Mouse (Mus musculus) MEL (cell line): ENCODE results near the gene Krtap5-3. TPM values are rescaled to one million over a fixed set of nuclear protein-coding genes. Genes with fewer than 3 reads are reported as not detected.
A peak's percentile ranks its signal among the peaks of the same experiment; 100 is the strongest.
"Not testable (repeated sequence)": the region's sequence is repeated elsewhere in the genome, so short reads cannot be mapped to it uniquely, and the experiment has no call there.

Experiments used
- DNase-seq: peaks from one replicate; pipeline ENCODE4 v3.0.0; 2011; ENCODE audit warnings: low read depth, low spot score
- H3K27ac ChIP-seq: 2 replicates; pipeline ENCODE4 v1.5.1; 2012; ENCODE audit warnings: low read depth, mild to moderate bottlenecking, control low read depth, low read length, moderate library complexity; ENCODE audit not compliant: control insufficient read depth
- H3K27me3 ChIP-seq, 2 experiments: fragments of 150-350 bp in 1 of 2; sonication (generic) in 1 of 2; 2 replicates each; pipeline ENCODE4 v1.6.1; 2012; ENCODE audit warnings: low read length in 2 of 2, mild to moderate bottlenecking in 2 of 2, improper control_type of control experiment in 1 of 2, moderate library complexity in 1 of 2; ENCODE audit not compliant: insufficient read depth in 2 of 2, control insufficient read depth in 1 of 2
- H3K36me3 ChIP-seq, 2 experiments: 2 replicates each; pipeline ENCODE4 v1.6.1; 2012 to 2014; ENCODE audit warnings: low read length in 2 of 2, improper control_type of control experiment in 1 of 2, inconsistent platforms in 1 of 2, mild to moderate bottlenecking in 1 of 2; ENCODE audit not compliant: insufficient read depth in 2 of 2, control insufficient read depth in 1 of 2
- H3K4me1 ChIP-seq, 2 experiments: fragments of 150-350 bp in 1 of 2; sonication (generic) in 1 of 2; 2 replicates each; pipeline ENCODE4 v1.6.1; 2012; ENCODE audit warnings: low read length in 2 of 2, improper control_type of control experiment in 1 of 2, mild to moderate bottlenecking in 1 of 2; ENCODE audit not compliant: insufficient read depth in 2 of 2, control insufficient read depth in 1 of 2
- H3K4me3 ChIP-seq, 2 experiments: fragments of 150-350 bp in 1 of 2; sonication (generic) in 1 of 2; 2 replicates each; pipeline ENCODE4 v1.5.1; 2012; ENCODE audit warnings: low read depth in 2 of 2, low read length in 2 of 2, mild to moderate bottlenecking in 2 of 2, moderate library complexity in 2 of 2, control low read depth in 1 of 2, improper control_type of control experiment in 1 of 2; ENCODE audit not compliant: control insufficient read depth in 1 of 2, insufficient read depth in 1 of 2
- H3K79me2 ChIP-seq: 2 replicates; pipeline ENCODE4 v1.6.1; 2012; ENCODE audit warnings: mild to moderate bottlenecking, low read length, moderate library complexity; ENCODE audit not compliant: control insufficient read depth, poor library complexity, insufficient read depth
- H3K9ac ChIP-seq: 2 replicates; pipeline ENCODE4 v1.6.1; 2012; ENCODE audit warnings: low read depth, mild to moderate bottlenecking, control low read depth, low read length, moderate library complexity; ENCODE audit not compliant: control insufficient read depth, poor library complexity, severe bottlenecking
- H3K9me3 ChIP-seq: fragments of 150-350 bp; sonication (generic); replicated peaks from 2 replicates; pipeline ENCODE4 v1.6.1; 2012; ENCODE audit warnings: mild to moderate bottlenecking, low read length, improper control_type of control experiment, moderate library complexity; ENCODE audit not compliant: insufficient read depth
- CHD1 ChIP-seq: IDR thresholded peaks from 2 replicates; pipeline ENCODE4 v1.6.1; 2012; ENCODE audit warnings: low read depth, mild to moderate bottlenecking, inconsistent platforms, low read length, improper control_type of control experiment
- CHD2 ChIP-seq: IDR thresholded peaks from 2 replicates; pipeline ENCODE4 v1.6.1; 2011; ENCODE audit warnings: low read length, improper control_type of control experiment
- E2F4 ChIP-seq: IDR thresholded peaks from 2 replicates; pipeline ENCODE4 v1.6.1; 2011; ENCODE audit warnings: low read depth, low read length, improper control_type of control experiment, borderline replicate concordance
- EP300 ChIP-seq, 2 experiments: IDR thresholded peaks; 2 replicates each; pipeline ENCODE4 v1.6.1; 2011; ENCODE audit warnings: improper control_type of control experiment in 2 of 2, low read length in 2 of 2, low read depth in 1 of 2, mild to moderate bottlenecking in 1 of 2
- ETS1 ChIP-seq: IDR thresholded peaks from 2 replicates; pipeline ENCODE4 v1.6.1; 2012; ENCODE audit warnings: low read depth, mild to moderate bottlenecking, inconsistent platforms, low read length, improper control_type of control experiment, moderate library complexity
- GATA1 ChIP-seq: IDR thresholded peaks from 2 replicates; pipeline ENCODE4 v1.6.1; 2011; ENCODE audit warnings: low read depth, low read length, improper control_type of control experiment
- HCFC1 ChIP-seq: IDR thresholded peaks from 2 replicates; pipeline ENCODE4 v1.6.1; 2012; ENCODE audit warnings: low read depth, mild to moderate bottlenecking, inconsistent platforms, low read length, improper control_type of control experiment, moderate library complexity
- JUND ChIP-seq: IDR thresholded peaks from 2 replicates; pipeline ENCODE4 v1.6.1; 2011; ENCODE audit warnings: low read depth, mild to moderate bottlenecking, improper control_type of control experiment, low read length
- MAX ChIP-seq: IDR thresholded peaks from 2 replicates; pipeline ENCODE4 v1.6.1; 2011; ENCODE audit warnings: low read length, improper control_type of control experiment
- MEF2A ChIP-seq: IDR thresholded peaks from 2 replicates; pipeline ENCODE4 v1.6.1; 2014; ENCODE audit warnings: low read depth, mild to moderate bottlenecking, inconsistent platforms, low read length, improper control_type of control experiment; ENCODE audit not compliant: poor library complexity, insufficient replicate concordance, severe bottlenecking; ENCODE audit errors: extremely low read depth
- MYB ChIP-seq: IDR thresholded peaks from 2 replicates; pipeline ENCODE4 v1.6.1; 2011; ENCODE audit warnings: mild to moderate bottlenecking, low read depth, low read length, improper control_type of control experiment
- POLR2AphosphoS5 ChIP-seq: IDR thresholded peaks from 2 replicates; pipeline ENCODE4 v1.6.1; 2012; ENCODE audit warnings: low read depth, borderline replicate concordance, mild to moderate bottlenecking, inconsistent platforms, low read length, moderate library complexity, mixed read lengths
- RAD21 ChIP-seq: IDR thresholded peaks from 2 replicates; pipeline ENCODE4 v1.6.1; 2011; ENCODE audit warnings: mild to moderate bottlenecking, low read depth, low read length, improper control_type of control experiment
- RCOR1 ChIP-seq: IDR thresholded peaks from 2 replicates; pipeline ENCODE4 v1.6.1; 2012; ENCODE audit warnings: low read depth, mild to moderate bottlenecking, inconsistent platforms, low read length, improper control_type of control experiment
- SMC3 ChIP-seq: IDR thresholded peaks from 2 replicates; pipeline ENCODE4 v1.6.1; 2011; ENCODE audit warnings: low read depth, low read length, improper control_type of control experiment
- TAL1 ChIP-seq: IDR thresholded peaks from 2 replicates; pipeline ENCODE4 v1.6.1; 2012; ENCODE audit warnings: mild to moderate bottlenecking, inconsistent platforms, low read length, moderate library complexity, mixed read lengths
- UBTF ChIP-seq: IDR thresholded peaks from 2 replicates; pipeline ENCODE4 v1.6.1; 2012; ENCODE audit warnings: low read depth, mild to moderate bottlenecking, inconsistent platforms, low read length, improper control_type of control experiment, moderate library complexity, borderline replicate concordance; ENCODE audit not compliant: insufficient read depth
- ZNF384 ChIP-seq: IDR thresholded peaks from 2 replicates; pipeline ENCODE4 v1.6.1; 2012; ENCODE audit warnings: low read depth, mild to moderate bottlenecking, inconsistent platforms, low read length, improper control_type of control experiment
- polyA plus RNA-seq, 2 experiments: library from polyadenylated mRNA; stranded (reverse) in 1 of 2; unstranded in 1 of 2; fragments of >175 nt in 1 of 2; fragments of >200 nt in 1 of 2; gene quantifications; 2 replicates each; pipeline versions ENCODE4 v1.2.1 to v1.2.4; 2012; ENCODE audit warnings: low replicate concordance in 2 of 2, low read depth in 1 of 2; ENCODE audit not compliant: insufficient read length in 2 of 2, insufficient read depth in 1 of 2, missing spikeins in 1 of 2
- total RNA-seq: library from RNA; depleted of rRNA; stranded (reverse); fragments of 300-350 nt; gene quantifications from 2 replicates; pipeline ENCODE4 v1.2.3, GENCODE M21; 2012

Krtap5-3 gene
- total and polyA plus RNA-seq, 3 experiments, result not detected

DNA sequence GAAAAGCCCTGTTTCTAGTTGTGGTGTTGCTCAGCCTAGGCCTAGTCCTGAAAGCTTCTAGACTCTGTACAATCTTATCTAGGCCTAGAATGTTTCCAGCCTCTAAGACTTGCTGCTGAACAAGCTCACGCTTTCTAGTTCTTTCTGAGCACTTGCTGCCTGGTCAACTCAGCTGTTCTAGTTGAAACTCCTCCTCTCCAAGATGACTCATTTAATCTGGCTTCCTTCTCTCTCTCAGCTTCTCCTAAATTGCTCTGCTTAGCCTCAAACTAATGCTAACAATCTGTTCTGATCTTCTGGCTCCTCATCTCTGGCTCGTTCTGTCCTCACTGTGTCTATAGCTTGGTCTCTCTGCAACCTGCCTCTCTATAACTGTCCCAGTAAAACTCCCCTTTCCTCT, 2.4 kb upstream of the Krtap5-3 start:
- H3K36me3 ChIP-seq, result no peaks in the 10 kb centered on the region
- no peak overlapping the region for H3K4me3 ChIP-seq
- peaks cover 0 to 2% of the 10 kb centered on the region in 2 experiments; a peak in 3 of 4 replicates for H3K27me3 ChIP-seq
- no peak overlapping the region for H3K27ac ChIP-seq
- peak; percentile 2 for DNase-seq
- no peaks in the 10 kb centered on the region for H3K4me1 ChIP-seq
- H3K79me2 ChIP-seq, result no peaks in the 10 kb centered on the region
- no peak overlapping the region for H3K9ac ChIP-seq
- H3K9me3 ChIP-seq, result no peaks in the 10 kb centered on the region
- TF ChIP-seq CHD1 (no peak), TAL1 (no peak)

DNA sequence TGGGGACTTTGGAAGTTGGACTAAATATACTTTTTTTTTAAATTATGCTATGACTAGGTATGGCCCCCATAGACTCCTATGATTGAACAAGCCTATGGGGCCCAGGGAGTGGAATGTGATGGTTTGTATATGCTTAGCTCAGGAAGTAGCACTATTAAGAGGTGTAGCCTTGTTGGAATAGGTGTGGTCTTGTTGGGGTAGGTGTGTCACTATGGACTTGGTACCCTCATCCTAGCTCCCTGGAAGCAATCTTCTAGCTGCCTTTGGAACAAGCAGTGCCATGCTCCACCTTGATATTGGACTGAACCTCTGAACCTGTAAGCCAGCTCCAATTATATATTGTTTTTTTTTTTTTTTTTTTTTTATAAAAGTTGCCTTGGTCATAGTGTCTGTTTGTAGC, 4.3 kb downstream of the Krtap5-3 start:
- Histone ChIP-seq H3K4me1 (no peaks in the 10 kb centered on the region), H3K79me2 (no peaks in the 10 kb centered on the region), H3K27me3 (peaks cover 3 to 7% of the 10 kb centered on the region in 2 experiments; a peak in 3 of 4 replicates), H3K36me3 (no peaks in the 10 kb centered on the region), H3K9me3 (no peaks in the 10 kb centered on the region), H3K27ac (no peak overlapping the region), H3K4me3 (no peak overlapping the region), H3K9ac (no peak overlapping the region)
- no peak for DNase-seq
- TF ChIP-seq E2F4 (no peak), SMC3 (no peak), UBTF (no peak), HCFC1 (no peak), ZNF384 (no peak), MAX (no peak), GATA1 (no peak), CHD2 (no peak), MEF2A (no peak), MYB (no peak), RCOR1 (no peak), ETS1 (no peak), POLR2AphosphoS5 (no peak), JUND (no peak), EP300 (IDR thresholded peaks at IDR 0.05; ENCODE audit: low read depth in 1 of 2, low read length in 2 of 2) (no peak), RAD21 (no peak)

DNA sequence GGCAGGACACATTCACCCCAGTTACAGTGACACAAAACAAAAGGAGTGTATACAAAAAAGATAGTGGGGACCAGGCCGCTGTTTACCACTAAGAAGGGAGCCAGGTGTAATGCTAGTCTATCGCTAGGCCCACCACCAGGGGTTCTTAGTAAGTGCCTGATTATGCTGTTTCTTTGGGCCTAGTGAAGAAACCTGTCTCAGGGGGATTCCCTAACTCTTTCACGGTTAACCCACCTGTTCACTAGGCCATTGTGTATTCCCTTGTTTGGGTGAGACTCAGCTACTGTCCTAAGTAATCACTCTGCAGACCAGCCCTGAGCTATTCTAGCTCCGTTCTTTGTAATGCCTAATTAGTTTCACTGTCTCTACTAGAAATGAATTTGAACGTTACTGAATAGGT, 5.7 kb downstream of the Krtap5-3 start:
- H3K9ac ChIP-seq, H3K27me3 ChIP-seq, H3K36me3 ChIP-seq, H3K4me1 ChIP-seq, DNase-seq, H3K27ac ChIP-seq, H3K4me3 ChIP-seq, H3K79me2 ChIP-seq, H3K9me3 ChIP-seq: not testable (repeated sequence)
